Mouse (Mus musculus): ENCODE results near the gene Birc3.
"Not testable (repeated sequence)": the region's sequence is repeated elsewhere in the genome, so short reads cannot be mapped to it uniquely, and the experiment has no call there.

Birc3 gene

GRCm38 (mm10) chr9:7872775-7873439, at the start of gene Birc3:
Gene Birc3 (minus strand): TSS chr9:7873186.
- peak; percentile 73 for DNase-seq (ENCODE audit: extremely low spot score, low spot score)

GRCm38 (mm10) chr9:7914925-7915324, 41.9 kb upstream of the Birc3 start:
- DNase-seq (ENCODE audit: extremely low spot score, low spot score), result no peak

GRCm38 (mm10) chr9:7914487-7914886, 41.5 kb upstream of the Birc3 start:
- peak; percentile 77 for DNase-seq (ENCODE audit: extremely low spot score, low spot score)

- peak; percentile 17 for DNase-seq (ENCODE audit: extremely low spot score, low spot score)
Measured at GRCm38 (mm10) chr9:7913953-7914352, 41.0 kb upstream of the Birc3 start.

GRCm38 (mm10) chr9:7907351-7907985, 34.5 kb upstream of the Birc3 start:
- DNase-seq (ENCODE audit: extremely low spot score, low spot score), result no peak

- no peak for DNase-seq (ENCODE audit: extremely low spot score, low spot score)
Measured at GRCm38 (mm10) chr9:7906564-7906963, 33.6 kb upstream of the Birc3 start.

GRCm38 (mm10) chr9:7903825-7904224, 30.8 kb upstream of the Birc3 start:
- no peak for DNase-seq (ENCODE audit: extremely low spot score, low spot score)

GRCm38 (mm10) chr9:7903262-7903661, 30.3 kb upstream of the Birc3 start:
- DNase-seq (ENCODE audit: extremely low spot score, low spot score), result peak; percentile 16

- peak; percentile 35 for DNase-seq (ENCODE audit: extremely low spot score, low spot score)
Measured at GRCm38 (mm10) chr9:7902311-7902710, 29.3 kb upstream of the Birc3 start.

- DNase-seq (ENCODE audit: extremely low spot score, low spot score), result peak; percentile 17
Measured at GRCm38 (mm10) chr9:7900965-7901364, 28.0 kb upstream of the Birc3 start.

GRCm38 (mm10) chr9:7897502-7897901, 24.5 kb upstream of the Birc3 start:
- DNase-seq (ENCODE audit: extremely low spot score, low spot score), result peak; percentile 61

- DNase-seq (ENCODE audit: extremely low spot score, low spot score), result not testable (repeated sequence)
Measured at GRCm38 (mm10) chr9:7891796-7892195, 18.8 kb upstream of the Birc3 start.

GRCm38 (mm10) chr9:7891177-7891576, 18.2 kb upstream of the Birc3 start:
- no peak for DNase-seq (ENCODE audit: extremely low spot score, low spot score)

- no peak for DNase-seq (ENCODE audit: extremely low spot score, low spot score)
Measured at GRCm38 (mm10) chr9:7884346-7884745, 11.4 kb upstream of the Birc3 start.

- no peak for DNase-seq (ENCODE audit: extremely low spot score, low spot score)
Measured at GRCm38 (mm10) chr9:7882304-7882865, 9.4 kb upstream of the Birc3 start.

GRCm38 (mm10) chr9:7873511-7874211, 675 bp upstream of the Birc3 start:
- DNase-seq (ENCODE audit: extremely low spot score, low spot score), result no peak

GRCm38 (mm10) chr9:7872044-7872774, 777 bp downstream of the Birc3 start:
- DNase-seq (ENCODE audit: extremely low spot score, low spot score), result no peak

- no peak for DNase-seq (ENCODE audit: extremely low spot score, low spot score)
Measured at GRCm38 (mm10) chr9:7871316-7872043, 1.5 kb downstream of the Birc3 start.

- DNase-seq (ENCODE audit: extremely low spot score, low spot score), result no peak
Measured at GRCm38 (mm10) chr9:7870556-7871315, 2.2 kb downstream of the Birc3 start.

Measured in neural tube, embryonic 10.5 days (tissue).